In genomic region chr8:61579831-61580230, GRCm38 (mm10) we compare ENCODE assay signal across 26 mouse cellular contexts.
DNase-seq lines count a peak whose midpoint lies in the region; ATAC-seq and TF ChIP-seq lines count a peak whose summit lies in the region.
"Had no signal": no experiment of that assay in that cellular context is flagged by ENCODE, and none has a peak within 500 bp of the region (broad histone marks: within the 10 kb centered on the region; RNA-seq: fewer than 3 reads in every experiment).

No protein-coding gene starts in this region.

- H3K9me3 ChIP-seq in hindbrain, postnatal 0 days (ENCODE audit: low read length) = no peaks in the 10 kb centered on the region
- H3K9me3 ChIP-seq in hindbrain, embryonic 16.5 days (ENCODE audit: control insufficient read depth, low read length) = no peaks in the 10 kb centered on the region
- no peaks in the 10 kb centered on the region for H3K9me3 ChIP-seq in ES-E14 (ENCODE audit: control insufficient read depth, insufficient read depth, low read depth, low read length)
- H3K9me3 ChIP-seq in kidney, embryonic 15.5 days (replicated peaks) = no peaks in the 10 kb centered on the region
- H3K9me3 ChIP-seq: hindbrain, embryonic 12.5 days; lung, embryonic 15.5 days had no signal

- intact Hi-C loops in gastrocnemius, adult 2 months (cut with DNase I) = no loop called here

- no peak for TF ChIP-seq CTCF in gastrocnemius, adult 2 months (IDR thresholded peaks at IDR 0.05)
- no peak for TF ChIP-seq CTCF in hindbrain, postnatal 0 days (IDR thresholded peaks at IDR 0.05; ENCODE audit: low read depth)
- TF ChIP-seq CTCF in embryonic fibroblast, embryonic 13.5 days (IDR thresholded peaks at IDR 0.05; ENCODE audit: borderline replicate concordance, insufficient read depth, low read length) = no peak

- H3K27ac ChIP-seq in gastrocnemius, adult 2 months = peak overlapping the region; percentile 46
- H3K27ac ChIP-seq in hindbrain, postnatal 0 days = no peak overlapping the region
- no peak overlapping the region for H3K27ac ChIP-seq in hindbrain, embryonic 16.5 days (ENCODE audit: low read depth, low read length)
- 0 out of 2 replicates have a peak overlapping the region, but pooled peaks have one; percentile 12 for H3K27ac ChIP-seq in ES-E14 (ENCODE audit: insufficient read depth, low read depth, low read length, poor library complexity, severe bottlenecking)
- H3K27ac ChIP-seq in embryonic fibroblast, embryonic 13.5 days (ENCODE audit: insufficient read depth, low read length) = peak overlapping the region; percentile 65
- no peak overlapping the region for H3K27ac ChIP-seq in kidney, embryonic 15.5 days
- H3K27ac ChIP-seq: hindbrain, embryonic 12.5 days; lung, embryonic 15.5 days had no signal

- ATAC-seq in hindbrain, postnatal 0 days = peak; percentile 27; the same call in 1 of the 2 replicates
- ATAC-seq in hindbrain, embryonic 16.5 days = no peak
- no peak for ATAC-seq in kidney, embryonic 15.5 days (replicated peaks; ENCODE audit: low FRiP score)
- ATAC-seq: forebrain, embryonic 16.5 days; inflammation-experienced regulatory T-cells, adult 6 months; Patski had no signal

- H3K9ac ChIP-seq in hindbrain, postnatal 0 days (replicated peaks; ENCODE audit: low read length) = no peak overlapping the region
- no peak overlapping the region for H3K9ac ChIP-seq in hindbrain, embryonic 16.5 days (ENCODE audit: low read depth, low read length)
- H3K9ac ChIP-seq in ES-E14 (ENCODE audit: insufficient read depth, low read depth, low read length, poor library complexity, severe bottlenecking) = no peak overlapping the region
- no peak overlapping the region for H3K9ac ChIP-seq in kidney, embryonic 15.5 days
- H3K9ac ChIP-seq: hindbrain, embryonic 12.5 days; lung, embryonic 15.5 days had no signal

- H3K27me3 ChIP-seq in hindbrain, postnatal 0 days (ENCODE audit: insufficient read depth, low read length) = no peaks in the 10 kb centered on the region
- H3K27me3 ChIP-seq in hindbrain, embryonic 16.5 days (replicated peaks; ENCODE audit: control insufficient read depth, insufficient read depth, low read length) = no peaks in the 10 kb centered on the region
- no peaks in the 10 kb centered on the region for H3K27me3 ChIP-seq in kidney, embryonic 15.5 days
- H3K27me3 ChIP-seq: hindbrain, embryonic 12.5 days; lung, embryonic 15.5 days; Patski had no signal

- no peak overlapping the region for H3K4me3 ChIP-seq in gastrocnemius, adult 2 months
- no peak overlapping the region for H3K4me3 ChIP-seq in hindbrain, postnatal 0 days (ENCODE audit: low read length)
- no peak overlapping the region for H3K4me3 ChIP-seq in hindbrain, embryonic 16.5 days (ENCODE audit: low read length)
- no peak overlapping the region for H3K4me3 ChIP-seq in ES-E14 (ENCODE audit: insufficient read depth in 1 of 2, low read depth in 1 of 2, low read length in 2 of 2, poor library complexity in 1 of 2, severe bottlenecking in 1 of 2)
- no peak overlapping the region for H3K4me3 ChIP-seq in embryonic fibroblast, embryonic 13.5 days (ENCODE audit: insufficient read depth, low read length)
- H3K4me3 ChIP-seq in kidney, embryonic 15.5 days (replicated peaks) = no peak overlapping the region
- H3K4me3 ChIP-seq: hindbrain, embryonic 12.5 days; lung, embryonic 15.5 days had no signal

- no peaks in the 10 kb centered on the region for H3K4me1 ChIP-seq in hindbrain, postnatal 0 days (ENCODE audit: insufficient read depth, low read length)
- H3K4me1 ChIP-seq in hindbrain, embryonic 16.5 days (ENCODE audit: control insufficient read depth, insufficient read depth, low read depth, low read length) = no peaks in the 10 kb centered on the region
- H3K4me1 ChIP-seq in ES-E14 (ENCODE audit: control insufficient read depth in 2 of 2, insufficient read depth in 2 of 2, low read length in 2 of 2, poor library complexity in 1 of 2) = peaks cover 0 to 2% of the 10 kb centered on the region in 2 experiments; a peak in 1 of 4 replicates
- H3K4me1 ChIP-seq in embryonic fibroblast, embryonic 13.5 days (ENCODE audit: control insufficient read depth, insufficient read depth, low read length) = peaks cover 34% of the 10 kb centered on the region
- peaks cover 6% of the 10 kb centered on the region; the same call in 1 of the 2 replicates for H3K4me1 ChIP-seq in kidney, embryonic 15.5 days
- H3K4me1 ChIP-seq: hindbrain, embryonic 12.5 days had no signal

- WGBS in hindbrain, postnatal 0 days = 70% methylated on average over 4 of the region's 4 CpGs
- WGBS in hindbrain, embryonic 16.5 days = 74% methylated on average over 4 of the region's 4 CpGs
- 80% methylated on average over 4 of the region's 4 CpGs for WGBS in kidney, embryonic 15.5 days

- no peak overlapping the region for H3K4me2 ChIP-seq in hindbrain, postnatal 0 days (ENCODE audit: low read depth, low read length)
- H3K4me2 ChIP-seq in hindbrain, embryonic 16.5 days (ENCODE audit: low read length) = no peak overlapping the region
- H3K4me2 ChIP-seq in kidney, embryonic 15.5 days = no peak overlapping the region
- H3K4me2 ChIP-seq: heart, embryonic 11.5 days; hindbrain, embryonic 12.5 days; lung, embryonic 15.5 days; midbrain, embryonic 11.5 days had no signal

- DNase-seq in gastrocnemius, adult 2 months = no peak
- DNase-seq in gastrocnemius, postnatal 4 days (ENCODE audit: low spot score in 2 of 2) = no peak
- peak; percentile 17 for DNase-seq in hindbrain, postnatal 0 days (ENCODE audit: low spot score)
- DNase-seq in ES-E14 (ENCODE audit: low read depth, low spot score) = no peak
- DNase-seq: adrenal gland, postnatal 10 days; cerebellum, adult 11 months; cerebellum, adult 9-10 months; cerebellum, postnatal 36 days; heart, postnatal 10 days; kidney, adult 11 months; kidney, postnatal 25 days; liver; right cerebral cortex, adult 18-20 months; right cerebral cortex, postnatal 4 days; thymus, adult 2 months; thymus, postnatal 4 days had no signal

- H3K36me3 ChIP-seq in hindbrain, postnatal 0 days (ENCODE audit: insufficient read depth, low read length) = no peaks in the 10 kb centered on the region
- H3K36me3 ChIP-seq in hindbrain, embryonic 16.5 days (ENCODE audit: control insufficient read depth, insufficient read depth, low read length) = no peaks in the 10 kb centered on the region
- no peaks in the 10 kb centered on the region for H3K36me3 ChIP-seq in ES-E14 (ENCODE audit: control insufficient read depth, insufficient read depth, low read length, poor library complexity, severe bottlenecking)
- no peaks in the 10 kb centered on the region for H3K36me3 ChIP-seq in kidney, embryonic 15.5 days
- H3K36me3 ChIP-seq: hindbrain, embryonic 12.5 days had no signal

- in situ Hi-C loops in ES-E14 (cut with MboI; ENCODE audit: low sequenced_read_pairs in 2 of 2, unreplicated experiment in 2 of 2) = no loop called here

- no peak for TF ChIP-seq POLR2A in embryonic fibroblast, embryonic 13.5 days (IDR thresholded peaks at IDR 0.05; ENCODE audit: low read depth, low read length)

TF ChIP-seq in ES-E14, 5 proteins besides CTCF, POLR2A, EP300 and RAD21:
- TF ChIP-seq CHD2 (IDR thresholded peaks at IDR 0.05; ENCODE audit: low read depth, low read length) (no peak), ZNF384 (IDR thresholded peaks at IDR 0.05; ENCODE audit: low read depth, low read length) (no peak), HCFC1 (IDR thresholded peaks at IDR 0.05; ENCODE audit: borderline replicate concordance, insufficient read depth, low read length) (no peak)

Comparison
In these comparisons a context has a peak if more than half of its experiments do, and no peak if none do; other contexts are left out.
1. H3K27ac ChIP-seq: peak in gastrocnemius, adult 2 months (single experiment), ES-E14 (single experiment) and embryonic fibroblast, embryonic 13.5 days (single experiment); none in hindbrain, postnatal 0 days (single experiment), hindbrain, embryonic 16.5 days (single experiment) and kidney, embryonic 15.5 days (single experiment).